Mouse (Mus musculus): Measurements from ENCODE around the gene Sh3bgr.

DNA sequence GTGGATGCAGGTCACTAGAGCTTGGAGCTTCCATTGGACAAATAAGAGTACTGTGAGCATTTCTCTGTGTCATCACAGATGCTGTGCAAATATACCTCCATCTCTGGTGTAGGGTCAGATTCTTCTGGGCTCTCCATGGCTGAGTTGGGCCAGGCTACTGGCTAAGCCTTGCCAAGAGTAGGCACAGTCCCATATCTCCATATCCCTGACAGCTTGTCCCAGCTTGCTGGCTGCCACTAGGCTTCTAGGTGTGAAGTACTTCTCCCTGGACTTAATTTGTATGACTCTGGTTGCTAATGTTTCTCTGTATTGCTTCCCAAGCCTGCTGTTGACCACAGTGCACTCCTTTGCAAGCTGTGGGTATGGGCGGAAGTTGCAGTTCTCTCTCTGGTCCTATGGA is 51.9 kb downstream of the Sh3bgr start:
- TF ChIP-seq POLR2A (IDR thresholded peaks at IDR 0.05; ENCODE audit: control insufficient read depth, low read depth, low read length) (no peak), CTCF (IDR thresholded peaks at IDR 0.05; ENCODE audit: control insufficient read depth, insufficient read depth, insufficient replicate concordance, low read depth, low read length) (no peak)

All from testis, adult 2 months (tissue).